Mouse (Mus musculus): ENCODE measurements at regions not wholly inside any gene's neighbourhood (a gene's known extent, or its start where the extent isn't known, plus 50 kb on each side); places are given as distances from the start of the nearest gene placed in this dataset.

- Histone ChIP-seq H3K36me3 (no peaks in the 10 kb centered on the region), H3K4me1 (peaks cover 7% of the 10 kb centered on the region), H3K9me3 (no peaks in the 10 kb centered on the region), H3K4me3 (no peak overlapping the region), H3K27ac (no peak overlapping the region), H3K27me3 (no peaks in the 10 kb centered on the region), H3K9ac (no peak overlapping the region), H3K4me2 (replicated peaks) (no peak overlapping the region)
- ATAC-seq (ENCODE audit: low FRiP score, low read depth), result no peak
- WGBS, result 64% methylated on average over 4 of the region's 4 CpGs
Measured at GRCm38 (mm10) chr12:52390242-52390641, 113.5 kb upstream of the Arhgap5 start.

- no peak overlapping the region for H3K9ac ChIP-seq
Measured at GRCm38 (mm10) chr12:52392636-52393035, 111.1 kb upstream of the Arhgap5 start.

DNA sequence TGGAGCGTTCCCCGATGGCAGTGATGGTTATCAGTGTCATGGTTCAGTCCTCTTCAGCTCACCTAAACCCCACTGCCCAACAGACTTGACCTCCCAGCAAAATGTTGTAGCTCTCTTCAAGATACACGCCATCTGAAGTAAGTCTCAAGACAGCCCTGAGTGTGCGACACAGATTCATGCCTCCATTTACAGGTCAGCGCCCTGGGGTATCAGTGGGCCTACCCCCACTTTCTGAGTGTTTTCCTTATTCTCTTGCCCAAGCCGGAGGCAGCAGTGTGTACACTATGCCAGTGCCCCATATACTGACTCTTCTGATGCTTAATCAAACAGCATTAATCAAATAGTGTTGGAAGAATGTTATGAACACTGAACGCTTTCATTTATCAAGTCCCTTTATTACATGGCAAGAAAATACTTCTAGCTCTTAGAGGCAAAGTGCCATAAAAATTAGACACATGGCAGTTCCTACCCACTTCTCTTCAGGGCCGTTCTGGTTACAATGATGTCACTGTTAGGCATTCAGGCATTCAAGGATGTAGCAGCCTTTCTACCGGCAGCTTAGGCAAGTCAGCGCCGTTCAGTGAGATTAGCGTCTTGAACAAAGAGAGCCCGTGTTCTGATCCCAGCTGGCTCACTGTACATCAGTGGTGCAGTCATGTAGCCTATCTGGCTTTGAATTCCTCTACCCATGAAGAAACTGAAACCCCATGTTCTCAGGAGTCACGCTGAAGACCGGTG is 109.6 kb upstream of the Arhgap5 start:
- no peak for ATAC-seq (ENCODE audit: low FRiP score, low read depth)
- WGBS, result 81% methylated on average over 15 of the region's 15 CpGs

More at GRCm38 (mm10) chr12:52392636-52393035, 111.1 kb upstream of the Arhgap5 start:
- Histone ChIP-seq H3K4me3 (no peak overlapping the region), H3K4me1 (peaks cover 18% of the 10 kb centered on the region), H3K9me3 (no peaks in the 10 kb centered on the region), H3K27ac (no peak overlapping the region), H3K4me2 (replicated peaks) (no peak overlapping the region), H3K36me3 (no peaks in the 10 kb centered on the region), H3K27me3 (no peaks in the 10 kb centered on the region)
- no peak for ATAC-seq (ENCODE audit: low FRiP score, low read depth)
- WGBS, result 81% methylated on average over 4 of the region's 4 CpGs

DNA sequence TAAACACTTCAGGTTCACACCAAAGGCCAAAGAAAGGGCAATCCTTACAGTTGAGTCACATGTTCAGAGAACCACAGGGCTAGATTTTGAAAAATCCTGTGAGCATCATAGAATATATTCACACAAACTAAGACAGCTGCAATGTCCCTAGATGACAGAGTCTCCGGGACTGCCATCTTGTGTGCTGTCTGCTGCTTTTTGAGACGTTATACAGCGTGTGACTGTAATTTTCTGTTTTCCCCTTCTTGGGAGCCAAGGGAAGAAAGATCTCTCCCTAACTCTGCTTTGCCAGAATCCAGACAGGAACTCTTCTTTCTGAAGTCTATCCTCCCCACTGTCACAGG is 109.1 kb upstream of the Arhgap5 start:
- Histone ChIP-seq H3K9ac (no peak overlapping the region), H3K27me3 (no peaks in the 10 kb centered on the region), H3K36me3 (no peaks in the 10 kb centered on the region), H3K4me3 (no peak overlapping the region), H3K4me1 (peaks cover 20% of the 10 kb centered on the region), H3K9me3 (no peaks in the 10 kb centered on the region), H3K4me2 (replicated peaks) (no peak overlapping the region), H3K27ac (no peak overlapping the region)
- WGBS, result 92% methylated on average over 3 of the region's 3 CpGs
- ATAC-seq (ENCODE audit: low FRiP score, low read depth), result no peak

More for the DNA sequence above, 109.6 kb upstream of the Arhgap5 start:
- Histone ChIP-seq H3K9ac (no peak overlapping the region), H3K36me3 (no peaks in the 10 kb centered on the region), H3K27ac (no peak overlapping the region), H3K27me3 (no peaks in the 10 kb centered on the region), H3K9me3 (no peaks in the 10 kb centered on the region), H3K4me1 (peaks cover 20% of the 10 kb centered on the region), H3K4me2 (replicated peaks) (no peak overlapping the region), H3K4me3 (no peak overlapping the region)

DNA sequence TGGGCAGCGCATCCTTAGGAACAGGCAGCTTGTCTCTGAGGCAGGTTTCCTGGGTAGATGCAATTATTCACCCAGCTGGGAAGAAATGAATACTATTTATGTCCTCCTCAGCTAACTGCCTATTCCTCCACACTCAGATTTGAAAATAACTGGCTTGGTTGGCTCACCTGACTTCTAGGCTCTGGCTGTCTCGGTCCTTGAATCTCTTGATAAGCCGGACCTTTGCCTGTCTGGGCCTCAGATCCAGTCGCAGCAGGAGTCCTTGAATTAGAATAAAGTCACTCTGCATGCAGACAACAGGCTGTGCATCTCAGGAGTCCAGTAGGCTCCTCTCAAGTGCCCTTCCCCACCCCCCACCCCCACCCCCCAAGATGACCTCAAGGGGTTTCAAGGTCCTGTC is 108.7 kb upstream of the Arhgap5 start:
- no peak overlapping the region for H3K4me2 ChIP-seq (replicated peaks)
- no peaks in the 10 kb centered on the region for H3K36me3 ChIP-seq
- H3K4me3 ChIP-seq, result no peak overlapping the region
- no peak overlapping the region for H3K27ac ChIP-seq
- H3K9me3 ChIP-seq, result no peaks in the 10 kb centered on the region
- H3K4me1 ChIP-seq, result peaks cover 20% of the 10 kb centered on the region
- no peak for ATAC-seq (ENCODE audit: low FRiP score, low read depth)
- WGBS, result 80% methylated on average over 4 of the region's 4 CpGs
- H3K9ac ChIP-seq, result no peak overlapping the region
- H3K27me3 ChIP-seq, result no peaks in the 10 kb centered on the region

DNA sequence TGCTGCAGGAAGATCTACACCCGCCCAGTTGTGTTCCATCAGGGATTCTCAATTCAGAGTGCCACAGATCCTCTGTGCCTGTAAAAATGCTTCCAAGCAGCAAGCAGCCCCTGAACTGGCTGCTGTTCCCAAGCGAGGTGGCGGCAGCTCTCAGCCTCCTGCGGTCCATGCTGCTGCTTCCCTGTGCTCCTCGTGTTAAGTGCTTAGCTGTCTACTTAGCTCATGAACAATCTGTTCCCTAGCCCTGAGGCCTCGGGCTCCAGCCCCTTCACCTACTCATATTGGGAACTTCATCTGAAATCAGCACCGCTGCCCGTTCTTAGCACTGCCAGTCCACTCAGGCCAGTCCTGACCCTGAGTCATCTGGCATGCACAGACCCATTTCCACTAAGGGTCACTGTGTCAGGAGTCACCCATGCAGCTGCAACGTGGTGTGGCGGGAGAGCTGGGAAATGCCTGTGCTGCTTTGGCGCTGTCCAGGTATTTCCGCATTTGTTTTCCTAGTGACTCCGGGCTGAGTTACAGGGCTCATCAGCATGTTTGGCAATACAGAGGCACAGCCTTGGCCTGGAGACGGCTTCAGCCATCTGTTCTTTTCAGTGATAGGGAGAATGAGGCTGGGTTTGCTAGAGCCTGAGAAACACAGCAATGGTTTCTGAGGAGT is 107.5 kb upstream of the Arhgap5 start:
- Histone ChIP-seq H3K9ac (no peak overlapping the region), H3K4me2 (replicated peaks) (peak overlapping the region; percentile 11; the same call in 1 of the 2 replicates), H3K9me3 (no peaks in the 10 kb centered on the region), H3K27ac (no peak overlapping the region), H3K36me3 (no peaks in the 10 kb centered on the region), H3K4me1 (peaks cover 17% of the 10 kb centered on the region), H3K27me3 (no peaks in the 10 kb centered on the region), H3K4me3 (no peak overlapping the region)
- 0 out of 2 replicates have a peak, but pooled peaks have one; percentile 24 for ATAC-seq (ENCODE audit: low FRiP score, low read depth)
- 32% methylated on average over 14 of the region's 14 CpGs for WGBS

DNA sequence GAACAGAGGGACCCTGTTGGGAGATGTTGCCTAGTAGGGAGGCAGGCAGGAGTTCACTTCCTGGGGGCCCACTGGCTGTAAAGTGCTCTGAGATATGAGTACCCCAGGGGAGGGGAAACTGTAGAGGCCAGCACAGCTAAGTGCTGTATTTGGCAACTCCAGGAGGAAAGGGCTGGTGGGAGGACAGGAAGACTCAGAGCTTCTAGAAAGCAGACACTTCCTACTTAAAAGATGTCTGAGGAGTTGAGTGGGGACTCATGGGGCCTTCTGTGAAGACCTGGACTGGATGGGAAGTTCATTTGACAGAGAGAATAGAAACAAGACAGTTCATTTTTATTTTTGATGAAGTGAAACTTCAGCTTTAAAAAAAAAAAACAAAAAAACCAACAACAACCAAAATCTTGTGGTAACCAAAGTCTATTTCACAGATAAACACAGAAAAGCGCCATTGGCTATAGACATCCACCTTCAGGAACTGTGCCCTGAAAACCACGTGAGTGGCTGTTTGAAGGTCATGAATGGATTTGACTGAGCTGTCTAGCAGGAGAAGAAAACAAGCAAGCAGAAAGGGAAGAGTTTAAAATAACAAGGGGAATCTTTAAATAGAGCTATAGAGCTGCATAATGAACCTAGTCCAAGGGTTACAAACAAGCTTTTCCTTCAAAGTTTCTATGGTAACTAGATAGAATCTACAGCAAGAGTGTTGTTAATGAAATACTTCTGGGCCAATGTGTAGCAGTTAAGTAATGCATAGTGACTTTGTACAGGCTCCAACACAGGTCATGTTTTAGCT is 105.9 kb upstream of the Arhgap5 start:
- no peak overlapping the region for H3K27ac ChIP-seq
- ATAC-seq (ENCODE audit: low FRiP score, low read depth), result no peak
- peaks cover 17% of the 10 kb centered on the region for H3K4me1 ChIP-seq
- H3K9me3 ChIP-seq, result no peaks in the 10 kb centered on the region
- WGBS, result 80% methylated on average over 2 of the region's 2 CpGs
- no peaks in the 10 kb centered on the region for H3K36me3 ChIP-seq
- H3K4me3 ChIP-seq, result no peak overlapping the region
- no peaks in the 10 kb centered on the region for H3K27me3 ChIP-seq
- H3K9ac ChIP-seq, result no peak overlapping the region
- no peak overlapping the region for H3K4me2 ChIP-seq (replicated peaks)

DNA sequence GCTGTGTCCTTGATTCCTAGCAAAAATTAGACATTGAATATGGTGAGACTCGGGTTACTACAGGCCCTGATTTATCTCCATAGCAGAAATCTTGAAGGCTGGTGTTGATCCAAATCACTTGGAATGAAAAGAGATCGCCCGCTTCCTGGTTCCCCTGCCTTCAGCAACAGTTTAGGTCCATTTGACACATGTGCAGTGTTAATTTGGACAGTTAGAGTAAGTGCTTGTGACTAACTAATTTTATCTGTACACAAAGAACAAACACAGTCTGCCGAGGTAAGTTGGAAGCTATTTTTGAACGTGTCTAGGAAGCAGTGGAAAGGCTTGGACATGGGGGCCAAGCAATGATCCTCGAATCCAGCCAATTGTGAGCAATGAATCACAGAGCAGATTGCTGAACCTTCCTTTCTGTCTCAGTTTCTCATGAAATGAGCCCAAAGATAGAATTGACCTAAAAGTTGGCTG is 105.2 kb upstream of the Arhgap5 start:
- ATAC-seq (ENCODE audit: low FRiP score, low read depth), result no peak
- no peaks in the 10 kb centered on the region for H3K27me3 ChIP-seq
- H3K27ac ChIP-seq, result no peak overlapping the region
- no peak overlapping the region for H3K4me3 ChIP-seq
- no peak overlapping the region for H3K9ac ChIP-seq
- peaks cover 17% of the 10 kb centered on the region for H3K4me1 ChIP-seq
- H3K4me2 ChIP-seq (replicated peaks), result no peak overlapping the region
- 75% methylated on average over 6 of the region's 6 CpGs for WGBS
- no peaks in the 10 kb centered on the region for H3K9me3 ChIP-seq
- H3K36me3 ChIP-seq, result no peaks in the 10 kb centered on the region

GRCm38 (mm10) chr12:52400099-52400498 is 103.7 kb upstream of the Arhgap5 start:
- Histone ChIP-seq H3K36me3 (no peaks in the 10 kb centered on the region), H3K4me2 (replicated peaks) (no peak overlapping the region), H3K4me3 (no peak overlapping the region), H3K9ac (no peak overlapping the region), H3K27ac (no peak overlapping the region), H3K4me1 (peaks cover 17% of the 10 kb centered on the region), H3K27me3 (no peaks in the 10 kb centered on the region), H3K9me3 (no peaks in the 10 kb centered on the region)
- ATAC-seq (ENCODE audit: low FRiP score, low read depth), result no peak
- WGBS, result 91% methylated on average over 3 of the region's 3 CpGs

DNA sequence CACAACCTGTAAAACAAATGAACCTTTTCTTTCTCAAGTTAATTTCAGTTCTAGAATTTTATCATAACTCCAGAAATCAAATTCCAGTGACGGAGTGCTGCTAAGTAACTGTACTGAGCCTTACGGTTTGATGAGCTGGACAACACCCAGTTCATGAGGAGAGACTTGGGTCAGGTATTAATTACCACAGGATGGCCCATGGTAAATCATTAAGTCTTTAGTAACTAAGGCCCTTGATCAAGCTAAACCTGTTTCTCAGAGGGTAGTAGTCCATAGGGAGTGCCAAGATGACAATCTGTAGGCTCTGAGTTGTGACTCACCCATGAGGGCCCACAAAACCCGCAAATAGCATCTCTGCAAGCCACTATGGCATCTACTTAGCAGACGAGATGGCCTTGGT is 101.1 kb upstream of the Arhgap5 start:
- H3K36me3 ChIP-seq, result no peaks in the 10 kb centered on the region
- no peak for ATAC-seq (ENCODE audit: low FRiP score, low read depth)
- H3K4me3 ChIP-seq, result no peak overlapping the region
- no peaks in the 10 kb centered on the region for H3K27me3 ChIP-seq
- H3K9ac ChIP-seq, result no peak overlapping the region
- WGBS, result 90% methylated on average over 4 of the region's 4 CpGs
- no peak overlapping the region for H3K4me2 ChIP-seq (replicated peaks)
- H3K27ac ChIP-seq, result no peak overlapping the region
- 0 out of 2 replicates have a peak, but pooled peaks cover under 1% of the 10 kb centered on the region for H3K4me1 ChIP-seq
- H3K9me3 ChIP-seq, result no peaks in the 10 kb centered on the region

- Histone ChIP-seq H3K27me3 (no peaks in the 10 kb centered on the region), H3K9me3 (no peaks in the 10 kb centered on the region), H3K9ac (no peak overlapping the region), H3K36me3 (no peaks in the 10 kb centered on the region), H3K27ac (no peak overlapping the region), H3K4me2 (replicated peaks) (no peak overlapping the region), H3K4me3 (no peak overlapping the region), H3K4me1 (no peaks in the 10 kb centered on the region)
- WGBS, result 78% methylated on average over 6 of the region's 6 CpGs
- ATAC-seq (ENCODE audit: low FRiP score, low read depth), result no peak
Measured at GRCm38 (mm10) chr12:52406386-52406785, 97.4 kb upstream of the Arhgap5 start.

GRCm38 (mm10) chr12:52408307-52408895 is 95.4 kb upstream of the Arhgap5 start:
- Histone ChIP-seq H3K27me3 (no peaks in the 10 kb centered on the region), H3K9ac (no peak overlapping the region), H3K4me2 (replicated peaks) (no peak overlapping the region), H3K36me3 (no peaks in the 10 kb centered on the region), H3K4me3 (no peak overlapping the region), H3K9me3 (no peaks in the 10 kb centered on the region), H3K27ac (no peak overlapping the region), H3K4me1 (peaks cover 14% of the 10 kb centered on the region)
- WGBS, result 91% methylated on average over 8 of the region's 8 CpGs
- no peak for ATAC-seq (ENCODE audit: low FRiP score, low read depth)
